Mouse (Mus musculus) ES-E14 (cell line): ENCODE results near the gene Rab3gap1. TPM values are rescaled to one million over a fixed set of nuclear protein-coding genes. Genes with fewer than 3 reads are reported as not detected.
A peak's percentile ranks its signal among the peaks of the same experiment; 100 is the strongest.

ENCODE experiments used
- DNase-seq: peaks from one replicate; pipeline ENCODE4 v3.0.0-alpha.2; 2013; ENCODE audit warnings: low read depth, low spot score
- H3K27ac ChIP-seq: 2 replicates; pipeline ENCODE4 v1.5.1; 2012; ENCODE audit warnings: low read depth, mild to moderate bottlenecking, low read length, moderate library complexity, mixed read lengths; ENCODE audit not compliant: poor library complexity, insufficient read depth, severe bottlenecking
- H3K36me3 ChIP-seq: 2 replicates; pipeline ENCODE4 v1.6.1; 2012; ENCODE audit warnings: mild to moderate bottlenecking, low read length, moderate library complexity, mixed read lengths; ENCODE audit not compliant: control insufficient read depth, poor library complexity, insufficient read depth, severe bottlenecking
- H3K4me1 ChIP-seq, 2 experiments: fragments of 150-350 bp in 1 of 2; sonication (generic) in 1 of 2; 2 replicates each; pipeline ENCODE4 v1.6.1; 2012; ENCODE audit warnings: low read length in 2 of 2, mild to moderate bottlenecking in 1 of 2, mixed read lengths in 1 of 2; ENCODE audit not compliant: control insufficient read depth in 2 of 2, insufficient read depth in 2 of 2, poor library complexity in 1 of 2
- H3K4me3 ChIP-seq, 2 experiments: fragments of 150-350 bp in 1 of 2; sonication (generic) in 1 of 2; 2 replicates each; pipeline ENCODE4 v1.5.1; 2012; ENCODE audit warnings: low read length in 2 of 2, low read depth in 1 of 2, mild to moderate bottlenecking in 1 of 2, mixed read lengths in 1 of 2; ENCODE audit not compliant: insufficient read depth in 1 of 2, poor library complexity in 1 of 2, severe bottlenecking in 1 of 2
- H3K9ac ChIP-seq: 2 replicates; pipeline ENCODE4 v1.6.1; 2012; ENCODE audit warnings: low read depth, mild to moderate bottlenecking, low read length, mixed read lengths; ENCODE audit not compliant: poor library complexity, insufficient read depth, severe bottlenecking
- H3K9me3 ChIP-seq: fragments of 150-350 bp; sonication (generic); 2 replicates; pipeline ENCODE4 v1.6.1; 2012; ENCODE audit warnings: low read depth, mild to moderate bottlenecking, low read length; ENCODE audit not compliant: control insufficient read depth, insufficient read depth
- CHD2 ChIP-seq: IDR thresholded peaks from 2 replicates; pipeline ENCODE4 v1.6.1; 2014; ENCODE audit warnings: mild to moderate bottlenecking, low read depth, low read length, inconsistent platforms
- HCFC1 ChIP-seq: IDR thresholded peaks from 2 replicates; pipeline ENCODE4 v1.6.1; 2012; ENCODE audit warnings: low read length, inconsistent platforms, borderline replicate concordance; ENCODE audit not compliant: insufficient read depth
- MAFK ChIP-seq: IDR thresholded peaks from 2 replicates; pipeline ENCODE4 v1.6.1; 2014; ENCODE audit warnings: mild to moderate bottlenecking, low read depth, low read length, inconsistent platforms; ENCODE audit not compliant: insufficient read depth
- ZC3H11A ChIP-seq: IDR thresholded peaks from 2 replicates; pipeline ENCODE4 v1.6.1; 2012; ENCODE audit warnings: low read depth, mild to moderate bottlenecking, inconsistent platforms, low read length, borderline replicate concordance
- ZNF384 ChIP-seq: IDR thresholded peaks from 2 replicates; pipeline ENCODE4 v1.6.1; 2012; ENCODE audit warnings: low read depth, low read length, inconsistent platforms
- in situ Hi-C, 2 experiments: fragments of 600-800 bp; cut with MboI; formaldehyde crosslinking; loops; one replicate each; pipeline ENCODE4 v1.15.1; 2025; ENCODE audit warnings: low sequenced_read_pairs in 2 of 2, inconsistent platforms in 1 of 2; ENCODE audit not compliant: unreplicated experiment in 2 of 2
- total RNA-seq: library from RNA; depleted of rRNA; stranded (reverse); fragments of 300-350 nt; gene quantifications from 2 replicates; pipeline ENCODE4 v1.2.3, GENCODE M21; 2012; rRNA removed

Rab3gap1 gene
- total RNA-seq, 1 experiment = 24.6 TPM

- H3K36me3 ChIP-seq = peaks cover 4% of the 10 kb centered on the region; the same call in 1 of the 2 replicates
Observed at GRCm38 (mm10) chr1:127988246-127988645, 119.7 kb downstream of the Rab3gap1 start.

GRCm38 (mm10) chr1:127989387-127989786 lies 120.8 kb downstream of the Rab3gap1 start:
- peaks cover 0 to 3% of the 10 kb centered on the region in 2 experiments; a peak in 2 of 4 replicates for H3K4me1 ChIP-seq
- no peak overlapping the region for H3K9ac ChIP-seq
- H3K9me3 ChIP-seq = no peaks in the 10 kb centered on the region
- peaks cover 4% of the 10 kb centered on the region; the same call in 1 of the 2 replicates for H3K36me3 ChIP-seq
- in situ Hi-C loops = no loop called here
- no peak overlapping the region for H3K4me3 ChIP-seq
- H3K27ac ChIP-seq = no peak overlapping the region
- TF ChIP-seq HCFC1 (no peak), CHD2 (no peak)
- DNase-seq = no peak

More at GRCm38 (mm10) chr1:127988246-127988645, 119.7 kb downstream of the Rab3gap1 start:
- H3K9me3 ChIP-seq = no peaks in the 10 kb centered on the region
- no peak overlapping the region for H3K4me3 ChIP-seq
- H3K4me1 ChIP-seq = peaks cover 0 to 3% of the 10 kb centered on the region in 2 experiments; a peak in 2 of 4 replicates
- DNase-seq = no peak
- no peak overlapping the region for H3K27ac ChIP-seq
- no peak overlapping the region for H3K9ac ChIP-seq
- in situ Hi-C loops = no loop called here
- TF ChIP-seq ZNF384 = no peak
- no peak for TF ChIP-seq HCFC1
- TF ChIP-seq MAFK = no peak
- TF ChIP-seq ZC3H11A = no peak
- TF ChIP-seq CHD2 = no peak

GRCm38 (mm10) chr1:127989876-127990731 lies 121.5 kb downstream of the Rab3gap1 start:
- TF ChIP-seq HCFC1 = no peak
- TF ChIP-seq ZNF384 = no peak
- TF ChIP-seq MAFK = no peak
- TF ChIP-seq CHD2 = no peak
- no peak for TF ChIP-seq ZC3H11A
- DNase-seq = peak; percentile 27
- Histone ChIP-seq H3K4me1 (peaks cover 0 to 3% of the 10 kb centered on the region in 2 experiments; a peak in 2 of 4 replicates), H3K9me3 (no peaks in the 10 kb centered on the region), H3K27ac (no peak overlapping the region), H3K9ac (no peak overlapping the region), H3K36me3 (peaks cover 4% of the 10 kb centered on the region; the same call in 1 of the 2 replicates), H3K4me3 (no peak overlapping the region)
- in situ Hi-C loops = no loop called here

Other genes with a start within 250 kb of the Rab3gap1 start
- gene Tmem163, start 189.2 kb upstream of the Rab3gap1 start, total RNA-seq = 0.18 and 0.74 TPM in 2 replicates
- gene Acmsd, start 139.4 kb upstream of the Rab3gap1 start, total RNA-seq = 0.09 TPM in 1 of 2 replicates, not detected in the other
- gene Ccnt2, start 94.6 kb upstream of the Rab3gap1 start, total RNA-seq = 56.6 and 70.3 TPM in 2 replicates
- not detected in 2 replicates for gene Map3k19, start 13.7 kb upstream of the Rab3gap1 start, total RNA-seq
- gene Zranb3, start 234.3 kb downstream of the Rab3gap1 start, total RNA-seq = 19.2 and 19.5 TPM in 2 replicates
- 52.9 and 56.6 TPM in 2 replicates for gene R3hdm1, start 234.5 kb downstream of the Rab3gap1 start, total RNA-seq